ENCODE assay signal across 8 mouse cellular contexts in genomic region chr13:51101016-51101776, GRCm38 (mm10). TPM values are rescaled to one million over a fixed set of nuclear protein-coding genes. Genes with fewer than 3 reads are reported as not detected.
DNase-seq lines count a peak whose midpoint lies in the region; ATAC-seq and TF ChIP-seq lines count a peak whose summit lies in the region.

No protein-coding gene starts in this region.

- peak overlapping the region; percentile 100 for H3K27ac ChIP-seq in forebrain, embryonic 10.5 days
- peak overlapping the region; percentile 84 for H3K27ac ChIP-seq in heart, embryonic 16.5 days (ENCODE audit: low read length)
- H3K27ac ChIP-seq in liver, embryonic 14.5 days: no peak overlapping the region
- peak overlapping the region; percentile 94 for H3K27ac ChIP-seq in stomach, embryonic 14.5 days (ENCODE audit: low read length)

- peaks cover 41% of the 10 kb centered on the region for H3K36me3 ChIP-seq in forebrain, embryonic 10.5 days (replicated peaks)
- peaks cover 5% of the 10 kb centered on the region; the same call in 1 of the 2 replicates for H3K36me3 ChIP-seq in heart, embryonic 16.5 days (ENCODE audit: control insufficient read depth, insufficient read depth)
- H3K36me3 ChIP-seq in liver, embryonic 14.5 days (replicated peaks; ENCODE audit: control insufficient read depth, insufficient read depth, low read depth): no peaks in the 10 kb centered on the region
- no peaks in the 10 kb centered on the region for H3K36me3 ChIP-seq in stomach, embryonic 14.5 days (ENCODE audit: control insufficient read depth, insufficient read depth, low read length)

- H3K9me3 ChIP-seq in forebrain, embryonic 10.5 days: peaks cover 41% of the 10 kb centered on the region
- H3K9me3 ChIP-seq in heart, embryonic 16.5 days (replicated peaks; ENCODE audit: control insufficient read depth, low read length): peaks cover 2% of the 10 kb centered on the region; the same call in 1 of the 2 replicates
- H3K9me3 ChIP-seq in liver, embryonic 14.5 days (ENCODE audit: control insufficient read depth, low read length): no peaks in the 10 kb centered on the region
- peaks cover 3% of the 10 kb centered on the region; the same call in 1 of the 2 replicates for H3K9me3 ChIP-seq in stomach, embryonic 14.5 days (ENCODE audit: control insufficient read depth, low read depth, low read length)

- peaks cover 19% of the 10 kb centered on the region for H3K4me1 ChIP-seq in forebrain, embryonic 10.5 days
- peaks cover 17% of the 10 kb centered on the region for H3K4me1 ChIP-seq in heart, embryonic 16.5 days (ENCODE audit: control insufficient read depth, insufficient read depth, low read length)
- H3K4me1 ChIP-seq in liver, embryonic 14.5 days (replicated peaks; ENCODE audit: control insufficient read depth in 2 of 2, insufficient read depth in 2 of 2, low read length in 1 of 2): peaks cover 0 to 6% of the 10 kb centered on the region in 2 experiments; a peak in 2 of 4 replicates
- H3K4me1 ChIP-seq in stomach, embryonic 14.5 days (ENCODE audit: control insufficient read depth, insufficient read depth, low read length): 0 out of 2 replicates have a peak, but pooled peaks cover 20% of the 10 kb centered on the region

- peak overlapping the region; percentile 68 for H3K4me2 ChIP-seq in heart, embryonic 16.5 days (ENCODE audit: low read depth, low read length)
- H3K4me2 ChIP-seq in liver, embryonic 14.5 days (ENCODE audit: low read depth): peak overlapping the region; percentile 79
- peak overlapping the region; percentile 39 for H3K4me2 ChIP-seq in stomach, embryonic 14.5 days (replicated peaks; ENCODE audit: low read depth, low read length)

- no peak for TF ChIP-seq EP300 in liver, embryonic 14.5 days (IDR thresholded peaks at IDR 0.05; ENCODE audit: low read depth)

- H3K4me3 ChIP-seq in forebrain, embryonic 10.5 days: peak overlapping the region; percentile 91
- peak overlapping the region; percentile 84 for H3K4me3 ChIP-seq in heart, embryonic 16.5 days (ENCODE audit: low read length)
- peak overlapping the region; percentile 60 to 92 for H3K4me3 ChIP-seq in liver, embryonic 14.5 days (ENCODE audit: insufficient read depth in 1 of 2, low read depth in 2 of 2, low read length in 2 of 2)
- peak overlapping the region; percentile 89 for H3K4me3 ChIP-seq in stomach, embryonic 14.5 days (ENCODE audit: low read depth, low read length)

- peak; percentile 71 for ATAC-seq in heart, embryonic 16.5 days (replicated peaks; ENCODE audit: extremely low read depth, insufficient read depth, low FRiP score)
- peak; percentile 85 for ATAC-seq in liver, embryonic 14.5 days (ENCODE audit: insufficient read depth)
- peak; percentile 81 for ATAC-seq in stomach, embryonic 14.5 days (ENCODE audit: insufficient number of reproducible peaks, insufficient read depth, low FRiP score, low read depth)

- peak; percentile 82 for DNase-seq in A20 (ENCODE audit: low read depth, low spot score)
- DNase-seq in adrenal gland, postnatal 25 days: peak; percentile 54
- DNase-seq in forebrain, embryonic 10.5 days (ENCODE audit: extremely low spot score, low spot score): peak; percentile 70
- DNase-seq in kidney, postnatal 14 days: peak; percentile 67
- no peak for DNase-seq in liver, embryonic 14.5 days (ENCODE audit: low read depth in 3 of 3, low spot score in 3 of 3)
- peak; percentile 56 to 70 for DNase-seq in natural killer cell, adult 2 months (ENCODE audit: low spot score in 2 of 2)

- peak overlapping the region; percentile 85 for H3K9ac ChIP-seq in heart, embryonic 16.5 days (ENCODE audit: low read length)
- peak overlapping the region; percentile 75 for H3K9ac ChIP-seq in liver, embryonic 14.5 days (replicated peaks)
- peak overlapping the region; percentile 96 for H3K9ac ChIP-seq in stomach, embryonic 14.5 days (replicated peaks; ENCODE audit: low read depth, low read length)

- H3K27me3 ChIP-seq in forebrain, embryonic 10.5 days (ENCODE audit: poor library complexity, severe bottlenecking): 0 out of 2 replicates have a peak, but pooled peaks cover 5% of the 10 kb centered on the region
- no peaks in the 10 kb centered on the region for H3K27me3 ChIP-seq in heart, embryonic 16.5 days (ENCODE audit: control insufficient read depth, insufficient read depth, low read length)
- H3K27me3 ChIP-seq in liver, embryonic 14.5 days (ENCODE audit: control insufficient read depth, insufficient read depth, low read length): no peaks in the 10 kb centered on the region; the same call in 1 of the 2 replicates
- no peaks in the 10 kb centered on the region for H3K27me3 ChIP-seq in stomach, embryonic 14.5 days (ENCODE audit: control insufficient read depth, insufficient read depth, low read length)

- WGBS in forebrain, embryonic 10.5 days: 3% methylated on average over 62 of the region's 89 CpGs
- under 1% methylated on average over 56 of the region's 89 CpGs for WGBS in heart, embryonic 16.5 days
- WGBS in liver, embryonic 14.5 days (ENCODE audit: insufficient replicate concordance): under 1% methylated on average over 57 of the region's 89 CpGs
- WGBS in stomach, embryonic 14.5 days: under 1% methylated on average over 44 of the region's 89 CpGs

- peak; percentile 14; the same call in 1 of the 2 replicates for TF ChIP-seq CTCF in liver, embryonic 14.5 days (IDR thresholded peaks at IDR 0.05; ENCODE audit: low read depth)

RNA-seq across cellular contexts. Expression of gene Spin1, which starts 0.5 kb away (rescaled TPM):
- total RNA-seq in adrenal gland, postnatal 25 days (2021): 59.2 and 72.5 TPM in 2 replicates
- polyA plus RNA-seq in forebrain, embryonic 10.5 days (2016; fragmentation: Nextera tagmentation; extraction: Ambion mirVana): 81.7 and 83.3 TPM in 2 replicates
- polyA plus RNA-seq in heart, embryonic 16.5 days (2015; fragmentation: Nextera tagmentation; extraction: Ambion mirVana): 50.1 and 50.4 TPM in 2 replicates
- polyA plus RNA-seq in liver, embryonic 14.5 days (2012; rRNA removed): 4.1 and 5.2 TPM in 2 replicates
- polyA plus RNA-seq in liver, embryonic 14.5 days (2014; fragmentation: Nextera tagmentation; extraction: Ambion mirVana): 9.3 and 9.9 TPM in 2 replicates
- 95.5 and 98.3 TPM in 2 replicates for polyA plus RNA-seq in stomach, embryonic 14.5 days (2014; fragmentation: Nextera tagmentation; extraction: Ambion mirVana)

Comparison
In these comparisons a context has a peak if more than half of its experiments do, and no peak if none do; other contexts are left out.
1. DNase-seq: peak in A20 (single experiment), adrenal gland, postnatal 25 days (single experiment), forebrain, embryonic 10.5 days (single experiment), kidney, postnatal 14 days (single experiment) and natural killer cell, adult 2 months (2 of 2); none in liver, embryonic 14.5 days (0 of 3).
2. Peak in every context shown above with its lines, with median percentiles within 50 percentile points of each other: H3K4me3 ChIP-seq, ATAC-seq, H3K4me2 ChIP-seq and H3K9ac ChIP-seq.